Mouse (Mus musculus) liver, adult 2 months (tissue): ENCODE data around the gene Kdelr1.

Experiments used
- CTCF ChIP-seq: fragments of 200-500 bp; IDR thresholded peaks from 2 replicates; pipeline ENCODE4 v1.5.1; 2011; ENCODE audit warnings: low read depth, low read length, control low read depth
- POLR2A ChIP-seq: fragments of 200-500 bp; IDR thresholded peaks from 2 replicates; pipeline ENCODE4 v1.6.1; 2011; ENCODE audit warnings: low read length, control low read depth; ENCODE audit not compliant: insufficient read depth; ENCODE audit errors: extremely low read depth

DNA sequence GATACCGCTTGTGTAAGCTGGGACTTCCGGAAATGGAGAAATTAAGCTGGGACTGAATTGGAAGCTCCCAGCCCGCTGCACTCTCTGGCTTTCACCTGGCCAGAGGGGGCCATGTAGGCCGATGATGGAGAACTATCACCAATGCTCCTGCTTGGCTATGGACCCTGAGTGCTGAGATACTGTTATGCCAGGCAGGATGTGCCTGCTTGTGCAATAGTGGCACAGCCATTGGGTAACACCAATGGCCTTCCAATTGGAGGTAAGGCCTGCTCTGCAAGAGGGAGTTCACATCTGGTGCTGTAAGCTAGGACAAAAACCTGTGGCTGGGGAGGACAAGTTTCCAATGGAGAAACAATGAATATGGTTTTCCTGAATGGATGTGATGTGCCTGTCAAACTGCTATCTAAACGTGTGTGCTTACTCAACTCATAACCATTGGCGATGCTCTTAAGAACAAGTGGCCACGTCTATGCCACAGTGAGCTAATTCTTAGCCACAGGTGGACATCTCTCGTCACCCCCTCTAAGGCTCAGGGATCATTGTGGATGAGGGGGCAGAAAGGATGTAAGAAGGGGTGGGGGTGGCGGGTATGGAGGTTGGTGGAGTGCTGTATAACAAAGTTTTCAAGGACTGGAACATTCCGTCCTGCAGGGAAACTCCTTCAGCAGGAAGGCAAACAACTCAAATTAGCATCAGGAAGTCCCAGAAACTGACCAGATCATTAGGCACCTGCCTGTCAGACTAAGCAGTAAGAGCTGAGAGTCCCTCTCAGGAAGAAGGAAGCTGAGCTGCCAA, 29.4 kb upstream of the Kdelr1 start:
- TF ChIP-seq CTCF (no peak), POLR2A (no peak)
